Mouse (Mus musculus) lung, adult 2 months (tissue): ENCODE data around the gene Eif2d. TPM values are rescaled to one million over a fixed set of nuclear protein-coding genes. Genes with fewer than 3 reads are reported as not detected.
"Not testable (repeated sequence)": the region's sequence is repeated elsewhere in the genome, so short reads cannot be mapped to it uniquely, and the experiment has no call there.

Experiments used
- DNase-seq: peaks from one replicate; pipeline ENCODE4 v3.0.0; 2022
- H3K4me1 ChIP-seq: fragments of 200-500 bp; 2 replicates; pipeline ENCODE4 v1.6.1; 2011; ENCODE audit warnings: low read length; ENCODE audit not compliant: control insufficient read depth, insufficient read depth
- H3K4me3 ChIP-seq: fragments of 200-500 bp; replicated peaks from 2 replicates; pipeline ENCODE3; 2011; ENCODE audit warnings: low read depth, mild to moderate bottlenecking, control low read depth, low read length; ENCODE audit errors: extremely low read depth
- CTCF ChIP-seq: fragments of 200-500 bp; IDR thresholded peaks from 2 replicates; pipeline ENCODE4 v1.5.1; 2011; ENCODE audit warnings: mild to moderate bottlenecking, low read length, control low read depth; ENCODE audit not compliant: insufficient read depth
- POLR2A ChIP-seq: fragments of 200-500 bp; IDR thresholded peaks from 2 replicates; pipeline ENCODE4 v1.6.1; 2011; ENCODE audit warnings: low read depth, mild to moderate bottlenecking, control low read depth, low read length, borderline replicate concordance; ENCODE audit errors: extremely low read depth
- WGBS: fragments of 180-500 bp; shearing (Covaris S2); methylation state at CpG from one replicate; pipeline ENCODE4 v1.1.7; 2018; 5-methylcytosine and 5-hydroxymethylcytosine counted together
- polyA plus RNA-seq: library from polyadenylated mRNA; depleted of rRNA; stranded (reverse); fragments of >200 nt; gene quantifications from 2 replicates; pipeline ENCODE4 v1.2.3, GENCODE M21; 2012

Gene Eif2d
- polyA plus RNA-seq, 1 experiment: 31.9 TPM

DNA sequence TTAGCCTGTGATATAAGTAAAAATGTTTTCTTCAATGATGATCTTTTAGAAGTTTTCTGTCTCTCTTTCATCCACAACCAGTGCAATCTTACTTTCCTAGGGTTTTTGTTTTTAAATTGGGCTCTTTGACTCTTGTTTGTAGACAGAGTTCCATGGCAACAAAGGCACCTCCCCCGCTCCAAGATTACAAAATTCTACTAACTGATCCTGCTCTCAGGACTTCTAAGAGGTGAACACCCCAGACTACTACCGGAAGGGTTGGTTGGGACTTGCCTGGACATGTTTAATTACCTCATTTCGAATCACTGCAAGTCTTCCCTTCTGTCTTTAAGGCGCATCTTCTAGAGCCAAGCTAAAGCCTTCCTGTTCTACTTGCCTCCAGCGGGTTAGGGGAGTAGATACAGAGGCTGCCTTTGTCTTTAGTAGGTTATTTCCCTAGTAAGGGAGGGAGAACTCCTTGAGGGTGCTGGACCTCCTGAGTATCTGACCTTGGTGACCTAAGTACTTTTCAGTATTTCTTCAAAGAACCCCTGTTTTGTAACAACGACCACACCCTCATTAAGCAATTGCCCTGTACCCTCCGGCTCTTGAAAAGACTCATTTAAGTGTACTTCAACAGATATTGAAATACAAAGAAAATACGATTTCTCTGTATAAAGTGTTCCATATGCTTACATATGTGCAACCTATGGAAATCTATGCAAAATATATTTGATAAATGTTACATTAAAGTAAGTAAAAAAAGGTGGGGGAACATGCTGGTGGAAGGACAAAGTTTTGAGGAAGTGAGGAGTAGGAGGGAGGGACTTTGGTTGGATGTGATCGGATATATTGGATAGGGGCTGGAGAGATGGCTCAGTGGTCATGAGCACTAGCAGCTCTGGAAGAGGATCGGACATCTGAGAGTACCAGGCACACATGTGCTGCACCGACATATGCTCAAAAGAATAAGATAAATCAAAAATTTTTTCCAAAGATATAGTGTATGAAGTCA lies 13.6 kb upstream of the Eif2d start:
- Histone ChIP-seq H3K4me3 (peak overlapping the region; percentile 95), H3K4me1 (peaks cover 2% of the 10 kb centered on the region; the same call in 1 of the 2 replicates)
- no peak for TF ChIP-seq CTCF
- TF ChIP-seq POLR2A: no peak
- no peak for DNase-seq
- 54% methylated on average over 11 of the region's 11 CpGs for WGBS

DNA sequence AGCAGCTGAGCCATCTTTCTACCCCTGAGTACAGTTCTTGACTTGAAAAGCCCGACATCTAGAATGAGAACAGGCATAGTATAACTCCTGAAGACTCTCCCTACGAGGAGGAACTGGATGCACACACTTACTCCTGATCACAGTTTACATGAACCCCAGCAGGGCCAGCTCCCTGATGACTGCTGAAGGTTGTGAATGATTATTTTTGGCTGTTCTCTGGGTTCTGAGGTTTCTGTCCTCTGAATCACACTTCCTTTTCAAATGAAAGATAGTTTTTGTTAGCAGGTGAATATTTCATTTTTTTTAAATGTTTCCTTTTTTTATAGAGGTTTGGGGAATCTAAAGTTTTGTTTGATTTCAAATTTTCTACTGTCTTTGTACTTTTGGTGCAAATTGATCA lies 11.5 kb upstream of the Eif2d start:
- Histone ChIP-seq H3K4me3 (no peak overlapping the region), H3K4me1 (no peaks in the 10 kb centered on the region)
- DNase-seq: no peak
- TF ChIP-seq CTCF: no peak
- TF ChIP-seq POLR2A: no peak
- WGBS: 27% methylated on average over 2 of the region's 2 CpGs

DNA sequence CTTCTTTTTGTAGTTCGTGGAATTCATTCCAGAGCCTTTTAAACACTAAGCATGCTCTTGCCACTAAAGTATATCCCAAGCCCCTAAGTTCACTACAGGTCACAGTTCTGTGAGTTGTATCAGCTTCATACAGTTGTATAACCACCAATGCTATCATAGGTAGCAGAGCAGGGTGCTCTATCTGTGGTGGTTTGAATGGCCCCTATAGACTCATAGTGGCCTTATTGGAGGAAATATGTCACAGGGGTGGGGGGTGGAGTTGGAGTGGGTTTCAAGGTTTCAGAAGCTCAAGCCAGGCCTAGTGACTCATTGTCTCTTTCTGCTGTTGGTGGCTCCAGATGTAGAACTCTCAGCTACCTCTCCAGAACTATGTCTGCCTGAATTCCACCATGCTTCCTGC lies 10.5 kb upstream of the Eif2d start:
- 91% methylated on average over 1 of the region's 1 CpGs for WGBS

DNA sequence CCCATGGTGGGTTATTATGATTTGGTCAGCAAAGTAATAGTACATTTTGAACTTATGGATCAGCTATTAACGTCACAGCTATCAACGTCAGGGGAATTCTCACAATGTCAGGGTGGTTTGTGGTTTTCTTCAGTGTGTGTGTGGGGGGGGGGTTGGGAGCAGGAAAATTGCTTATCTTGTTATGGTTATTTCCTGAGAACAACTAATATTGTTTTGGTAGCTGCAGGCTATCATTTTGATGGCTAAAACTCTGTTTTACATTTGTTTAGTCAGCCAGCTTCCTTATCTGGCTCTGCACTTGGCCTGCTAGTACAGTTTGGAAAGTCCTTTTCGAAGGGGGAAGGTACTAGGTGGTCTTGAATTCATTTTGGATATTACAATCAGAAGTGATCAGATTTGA lies 7.8 kb upstream of the Eif2d start:
- not testable (repeated sequence) for H3K4me3 ChIP-seq, DNase-seq, H3K4me1 ChIP-seq
- WGBS: 86% methylated on average over 3 of the region's 3 CpGs

More for the DNA sequence above, 10.5 kb upstream of the Eif2d start:
- TF ChIP-seq CTCF (no peak), POLR2A (no peak)
- no peak for DNase-seq
- no peaks in the 10 kb centered on the region for H3K4me1 ChIP-seq
- no peak overlapping the region for H3K4me3 ChIP-seq

DNA sequence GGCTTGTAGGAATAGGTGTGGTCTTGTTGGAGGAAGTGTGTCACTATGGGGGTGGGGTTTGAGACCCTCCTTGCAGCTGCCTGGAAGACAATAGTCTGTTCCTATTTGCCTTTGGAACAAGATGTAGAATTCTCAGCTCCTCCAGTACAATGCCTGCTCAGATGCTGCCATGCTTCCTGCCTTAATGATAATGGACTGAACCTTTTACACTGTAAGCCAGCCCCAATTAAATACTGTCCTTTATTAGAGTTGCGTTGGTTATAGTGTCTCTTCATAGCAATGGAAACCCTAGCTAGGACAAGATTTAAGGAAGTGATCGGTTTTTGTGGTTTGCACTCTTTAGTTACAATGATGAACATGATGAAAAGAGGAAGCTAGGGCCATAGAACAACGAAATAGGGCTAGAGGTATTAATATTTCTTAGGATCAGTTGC lies 6.8 kb upstream of the Eif2d start:
- no peaks in the 10 kb centered on the region for H3K4me1 ChIP-seq
- DNase-seq: no peak
- WGBS: 73% methylated on average over 3 of the region's 3 CpGs

DNA sequence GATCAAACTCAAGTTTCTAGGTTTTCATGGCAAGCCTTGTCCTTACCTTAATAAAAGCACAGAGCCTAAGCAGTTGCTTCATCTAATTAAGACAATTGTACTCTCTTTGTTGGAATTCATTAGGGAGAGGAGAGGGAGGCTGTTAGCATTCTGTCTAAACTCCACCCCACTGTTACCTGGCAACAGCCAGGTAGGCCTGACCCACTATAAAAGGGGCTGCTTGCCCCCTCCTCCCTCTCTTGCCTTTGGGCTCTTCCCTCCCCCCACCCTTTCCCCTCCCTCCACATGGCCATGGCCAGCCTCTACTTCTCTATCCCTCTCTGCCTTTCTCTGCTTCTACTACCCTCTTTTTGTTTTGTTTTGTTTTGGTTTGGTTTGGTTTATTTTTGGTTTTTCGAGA lies 3.5 kb upstream of the Eif2d start:
- WGBS: 77% methylated on average over 1 of the region's 1 CpGs
- Histone ChIP-seq H3K4me3 (no peak overlapping the region), H3K4me1 (0 out of 2 replicates have a peak, but pooled peaks cover 5% of the 10 kb centered on the region)
- no peak for DNase-seq
- no peak for TF ChIP-seq POLR2A
- TF ChIP-seq CTCF: no peak

More for the DNA sequence above, 6.8 kb upstream of the Eif2d start:
- no peak for TF ChIP-seq CTCF
- no peak for TF ChIP-seq POLR2A
- H3K4me3 ChIP-seq: no peak overlapping the region

DNA sequence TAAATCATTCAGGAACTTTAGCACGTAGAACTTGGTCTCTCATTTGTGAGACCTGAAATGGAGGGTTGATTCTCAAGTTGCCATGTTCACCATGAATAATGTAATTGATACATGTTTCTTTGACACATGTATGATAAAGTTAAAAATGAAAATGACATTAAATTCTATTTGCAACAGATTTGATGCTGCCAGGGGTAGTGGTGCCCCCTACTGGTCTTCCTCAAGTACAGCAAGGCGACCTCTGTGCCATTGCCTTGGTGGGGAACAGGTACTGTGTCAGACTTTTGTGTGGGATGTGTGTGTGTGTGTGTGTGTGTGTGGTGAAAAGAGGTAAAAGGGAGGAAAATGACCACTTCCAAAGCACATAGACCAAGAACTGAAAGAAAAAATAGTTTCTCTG lies 2.5 kb downstream of the Eif2d start:
- WGBS: 65% methylated on average over 2 of the region's 2 CpGs
- Histone ChIP-seq H3K4me3 (no peak overlapping the region), H3K4me1 (0 out of 2 replicates have a peak, but pooled peaks cover 5% of the 10 kb centered on the region)
- no peak for TF ChIP-seq POLR2A
- peak; percentile 86 for TF ChIP-seq CTCF
- no peak for DNase-seq

DNA sequence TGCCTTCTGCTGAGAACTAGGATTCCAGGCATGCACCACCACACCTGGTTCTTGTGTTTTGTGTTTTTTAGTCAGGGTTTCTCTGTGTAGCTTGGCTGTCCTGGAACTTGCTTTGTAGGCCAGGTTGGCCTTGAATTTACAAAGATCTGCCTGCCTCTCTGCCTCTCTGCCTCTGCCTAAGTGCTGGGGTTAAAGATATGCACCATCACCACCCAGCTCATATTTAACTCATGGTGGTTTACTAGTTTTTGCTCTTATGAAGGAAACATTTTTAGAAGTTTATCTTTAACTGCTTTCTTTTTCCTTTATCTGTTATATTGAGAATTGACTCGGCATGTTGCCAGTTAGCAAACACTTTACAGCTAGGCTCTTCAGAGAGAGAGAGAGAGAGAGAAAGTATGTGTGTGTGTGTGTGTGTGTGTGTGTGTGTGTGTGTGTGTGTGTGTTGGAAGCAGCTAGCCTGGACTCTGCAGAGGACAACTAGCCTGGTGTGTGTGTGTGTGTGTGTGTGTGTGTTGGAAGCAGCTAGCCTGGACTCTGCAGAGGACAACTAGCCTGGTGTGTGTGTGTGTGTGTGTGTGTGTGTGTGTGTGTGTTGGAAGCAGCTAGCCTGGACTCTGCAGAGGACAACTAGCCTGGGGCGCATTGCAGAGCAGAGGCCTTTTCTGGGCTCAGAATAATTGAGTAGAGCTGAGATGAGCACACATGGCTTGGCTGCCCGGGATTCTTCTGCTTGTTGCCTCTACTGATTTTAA lies 6.8 kb downstream of the Eif2d start:
- not testable (repeated sequence) for H3K4me3 ChIP-seq, DNase-seq, H3K4me1 ChIP-seq
- WGBS: 67% methylated on average over 3 of the region's 3 CpGs

DNA sequence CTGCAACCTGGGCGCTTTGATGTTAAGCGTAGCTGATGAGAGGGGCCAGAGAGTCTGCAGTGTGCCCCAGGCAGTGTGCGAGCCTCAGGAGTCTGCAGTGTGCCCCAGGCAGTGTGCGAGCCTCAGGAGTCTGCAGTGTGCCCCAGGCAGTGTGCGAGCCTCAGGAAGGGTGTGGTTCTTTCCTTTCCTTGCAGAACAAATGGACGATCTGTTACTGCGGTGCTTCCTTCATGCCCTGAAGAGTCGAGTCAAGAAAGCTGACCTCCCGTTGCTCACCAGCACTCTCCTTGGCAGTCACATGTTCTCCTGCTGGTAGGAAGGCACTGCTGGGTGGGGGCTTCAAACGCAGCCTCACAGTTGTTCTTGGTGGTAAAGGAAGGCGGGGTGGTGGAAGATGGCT lies 8.1 kb downstream of the Eif2d start:
- 55% methylated on average over 11 of the region's 11 CpGs for WGBS
- no peak for DNase-seq

DNA sequence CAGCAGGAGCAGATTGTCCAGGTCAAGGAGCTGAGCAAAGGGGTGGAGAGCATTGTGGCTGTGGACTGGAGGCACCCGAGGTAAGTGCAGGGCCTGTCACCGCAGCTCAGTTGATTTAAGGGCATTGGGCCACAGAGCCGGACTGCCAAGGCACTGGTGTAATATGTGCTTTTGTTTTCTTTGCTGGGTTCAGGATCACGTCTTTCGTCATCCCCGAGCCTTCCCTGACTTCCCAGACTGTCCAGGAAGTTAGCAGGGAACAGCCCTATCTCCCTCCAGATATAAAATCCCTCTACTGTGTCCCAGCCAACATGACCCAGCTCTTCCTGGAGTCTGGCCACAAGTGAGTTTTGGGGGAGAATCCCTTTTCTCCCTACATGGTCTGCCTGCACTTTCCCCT lies 11.4 kb downstream of the Eif2d start:
- H3K4me1 ChIP-seq: peaks cover 6% of the 10 kb centered on the region; the same call in 1 of the 2 replicates
- no peak overlapping the region for H3K4me3 ChIP-seq
- 76% methylated on average over 6 of the region's 6 CpGs for WGBS
- DNase-seq: no peak
- no peak for TF ChIP-seq CTCF
- TF ChIP-seq POLR2A: no peak

More for the DNA sequence above, 8.1 kb downstream of the Eif2d start:
- Histone ChIP-seq H3K4me3 (no peak overlapping the region), H3K4me1 (peaks cover 6% of the 10 kb centered on the region; the same call in 1 of the 2 replicates)
- no peak for TF ChIP-seq CTCF
- TF ChIP-seq POLR2A: no peak
